Mouse (Mus musculus): ENCODE data around the gene Nceh1.

DNA sequence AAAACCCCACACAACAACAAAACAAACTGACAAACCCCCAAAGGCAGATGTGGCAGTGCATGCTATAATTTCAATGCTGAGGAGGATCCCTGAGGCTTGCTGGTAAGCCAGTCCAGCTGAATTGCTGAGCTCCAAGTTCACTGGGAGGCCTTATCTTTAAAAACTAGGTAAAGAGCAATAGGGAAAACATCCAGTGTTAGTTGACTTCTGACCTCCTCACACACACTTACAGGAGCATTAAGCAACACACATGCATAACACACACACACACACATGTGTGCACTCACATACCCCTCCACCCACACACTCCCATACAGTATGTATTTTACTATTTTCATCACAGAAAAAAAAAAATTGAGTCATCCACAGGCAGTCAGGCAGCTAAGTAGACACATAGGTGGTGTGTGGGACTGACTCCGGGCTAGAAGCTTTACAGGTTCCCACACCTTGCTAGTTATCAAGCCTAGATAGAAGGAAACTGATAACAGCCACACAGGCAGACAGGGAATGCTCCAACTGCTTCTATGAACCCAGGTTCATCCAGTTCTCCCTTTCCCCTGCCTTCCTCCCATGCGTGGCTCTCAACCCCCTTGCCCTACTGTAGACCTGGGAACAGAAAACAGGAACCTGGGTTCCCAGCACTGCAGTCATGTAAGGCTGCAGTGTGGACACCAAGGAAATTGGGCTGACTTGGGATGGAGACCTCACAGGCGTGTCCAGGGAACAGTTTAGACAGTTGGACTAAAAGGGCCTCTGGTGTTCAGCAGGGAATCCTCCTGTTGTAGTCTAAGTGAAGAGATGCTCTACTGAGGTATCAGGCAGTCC, 45.1 kb downstream of the Nceh1 start:
- TF ChIP-seq CTCF (IDR thresholded peaks at IDR 0.05; ENCODE audit: extremely low read depth, insufficient read length, insufficient replicate concordance, low read depth, low read length) (no peak), POLR2A (IDR thresholded peaks at IDR 0.05; ENCODE audit: low read depth, low read length) (no peak)

All from small intestine, adult 2 months (tissue).